Mouse (Mus musculus): Measurements from ENCODE around the gene Ptdss2.

- no peak for TF ChIP-seq CTCF (IDR thresholded peaks at IDR 0.05 in 2 of 3, conservative IDR thresholded peaks at IDR 0.05 in 1 of 3; ENCODE audit: control insufficient read depth in 1 of 3, insufficient read depth in 1 of 3, low read depth in 2 of 3, low read length in 3 of 3, poor library complexity in 1 of 3, severe bottlenecking in 1 of 3)
- no peak for TF ChIP-seq SIN3A (IDR thresholded peaks at IDR 0.05; ENCODE audit: low read length)
- no peak for TF ChIP-seq POLR2A (IDR thresholded peaks at IDR 0.05; ENCODE audit: control insufficient read depth in 1 of 2, insufficient read depth in 1 of 2, low read depth in 1 of 2, low read length in 2 of 2, poor library complexity in 1 of 2)
- no peak for TF ChIP-seq ZC3H11A (IDR thresholded peaks at IDR 0.05; ENCODE audit: low read depth, low read length)
- TF ChIP-seq RCOR1 (IDR thresholded peaks at IDR 0.05; ENCODE audit: low read depth, low read length): no peak
- TF ChIP-seq KAT2A (conservative IDR thresholded peaks at IDR 0.05; ENCODE audit: low read depth, low read length): no peak
- TF ChIP-seq EP300 (IDR thresholded peaks at IDR 0.05; ENCODE audit: low read depth in 1 of 2, low read length in 2 of 2): no peak
Observed at GRCm38 (mm10) chr7:141103161-141103560, 19.0 kb upstream of the Ptdss2 start.

Data from MEL (cell line).